Mouse (Mus musculus): ENCODE data around the gene Gm27021.

The Gm27021 gene

GRCm38 (mm10) chr8:120595963-120596362, 71.9 kb downstream of the Gm27021 start:
- DNase-seq, result no peak

DNA sequence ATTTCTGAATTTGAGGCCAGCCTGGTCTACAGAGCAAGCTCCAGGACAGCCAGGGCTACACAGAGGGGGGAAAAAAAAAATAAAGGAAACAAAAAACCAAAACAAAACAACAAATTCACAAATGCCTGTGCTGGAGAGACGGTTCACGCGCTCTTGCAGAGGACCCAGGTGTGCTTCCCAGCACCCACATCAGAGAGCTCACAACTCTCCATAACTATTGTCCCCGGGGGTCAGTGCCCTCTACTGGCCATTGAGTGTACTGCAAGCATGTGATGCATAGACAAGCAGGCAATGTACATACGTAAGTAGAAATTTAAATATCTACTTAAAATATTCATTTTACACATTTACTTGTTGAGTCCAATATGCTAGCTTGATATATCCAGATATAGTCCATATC, 73.3 kb downstream of the Gm27021 start:
- no peak for DNase-seq

DNA sequence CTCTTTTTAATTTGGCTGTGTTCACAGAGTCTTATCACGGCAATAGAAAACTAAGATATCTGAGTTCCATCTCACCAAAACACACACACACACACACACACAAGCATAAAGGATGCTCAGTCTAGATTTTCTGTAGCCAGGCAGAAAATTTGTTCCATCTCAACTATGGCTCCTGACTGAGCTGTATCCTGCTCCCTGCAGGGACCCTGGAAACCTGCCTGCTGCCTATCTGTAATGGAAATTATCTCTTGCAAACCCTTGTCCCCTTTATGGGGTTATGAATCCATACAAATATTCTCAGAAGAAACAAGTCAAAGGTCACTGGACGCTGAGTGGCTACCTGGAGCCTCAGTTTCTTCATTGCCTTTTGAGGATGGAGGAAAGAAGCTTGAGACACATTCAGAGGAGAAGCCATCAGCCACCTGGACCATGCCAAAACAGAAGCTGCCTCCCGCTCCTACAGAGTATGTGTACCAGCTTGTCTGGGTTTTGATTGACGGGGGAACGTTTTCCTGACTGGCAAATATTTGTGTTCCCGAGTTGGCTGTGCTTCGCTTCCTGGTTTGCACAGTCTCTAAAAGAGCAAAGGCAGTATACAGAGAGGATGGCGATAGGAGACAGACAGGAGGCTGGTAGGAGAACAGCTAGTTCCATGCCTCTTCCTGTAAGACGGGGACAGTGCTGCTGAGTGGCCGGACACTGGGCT, 76.1 kb downstream of the Gm27021 start:
- DNase-seq, result no peak

DNA sequence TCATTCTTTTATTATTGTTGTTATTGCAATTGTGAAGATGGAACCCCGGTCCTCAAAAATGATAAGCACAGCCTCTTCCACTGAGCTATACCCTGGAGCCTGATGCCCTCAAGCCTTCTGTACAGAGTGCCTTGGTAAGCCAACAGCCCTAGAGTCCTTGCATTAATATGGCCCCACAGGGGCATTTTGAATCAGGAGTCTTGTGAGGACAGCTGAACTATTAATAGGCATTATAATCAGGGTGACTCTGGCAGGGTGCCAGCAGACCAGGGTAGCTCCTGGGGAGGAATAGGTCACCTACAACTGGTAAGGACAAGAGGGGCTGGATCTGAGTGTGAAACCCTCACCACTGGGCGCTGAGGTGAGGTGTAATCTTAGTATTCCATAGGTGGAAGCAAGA, 78.0 kb downstream of the Gm27021 start:
- peak; percentile 77 for DNase-seq

DNA sequence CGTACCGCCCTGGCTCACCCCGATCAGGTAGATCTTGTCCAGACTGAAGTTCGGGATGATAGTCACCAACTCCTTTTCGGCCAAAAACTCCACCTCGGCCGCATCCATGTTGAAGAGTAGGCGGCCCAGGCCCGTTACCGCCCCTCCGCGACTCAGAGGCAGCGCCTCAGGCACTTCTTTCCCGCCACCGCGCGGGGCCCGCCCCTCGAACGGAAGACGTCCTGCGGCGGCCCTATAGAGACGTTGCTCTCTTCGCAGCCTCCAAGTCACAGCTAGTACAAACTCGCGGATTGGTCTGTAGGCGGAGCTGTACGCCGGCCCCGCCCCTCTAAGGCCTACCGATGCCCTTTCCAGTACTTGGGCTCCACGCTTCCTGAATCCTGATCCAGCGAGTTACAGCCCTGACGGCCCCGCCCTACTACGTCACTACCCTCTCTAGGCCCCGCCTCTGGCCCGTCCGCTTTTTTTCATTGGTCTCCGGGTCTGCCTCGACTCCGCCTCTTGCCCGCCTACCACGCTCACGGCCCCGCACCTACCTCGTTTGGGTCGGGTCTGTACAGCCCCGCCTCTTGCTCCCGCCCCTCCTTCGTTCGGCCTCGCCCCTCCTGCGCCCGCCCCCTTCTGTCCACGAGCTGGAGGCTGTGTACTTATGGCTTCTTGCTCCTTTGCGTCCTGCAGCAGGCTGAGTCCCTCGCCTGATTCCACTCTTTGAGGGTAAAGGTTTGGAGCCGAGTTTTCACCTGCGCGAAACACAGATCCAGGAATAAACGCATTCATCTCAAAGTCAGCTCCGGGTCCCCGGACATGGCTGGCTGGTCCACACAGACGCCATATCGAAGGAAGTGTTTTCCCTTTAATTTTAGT, 78.7 kb downstream of the Gm27021 start, which contains the start of gene Gins2:
TSS of gene Gins2 (minus strand) at position 397 of the 864 bp plus-strand sequence.
- DNase-seq, result peak; percentile 100

- DNase-seq, result peak; percentile 17
Measured at GRCm38 (mm10) chr8:120585521-120585920, 82.4 kb downstream of the Gm27021 start.

DNA sequence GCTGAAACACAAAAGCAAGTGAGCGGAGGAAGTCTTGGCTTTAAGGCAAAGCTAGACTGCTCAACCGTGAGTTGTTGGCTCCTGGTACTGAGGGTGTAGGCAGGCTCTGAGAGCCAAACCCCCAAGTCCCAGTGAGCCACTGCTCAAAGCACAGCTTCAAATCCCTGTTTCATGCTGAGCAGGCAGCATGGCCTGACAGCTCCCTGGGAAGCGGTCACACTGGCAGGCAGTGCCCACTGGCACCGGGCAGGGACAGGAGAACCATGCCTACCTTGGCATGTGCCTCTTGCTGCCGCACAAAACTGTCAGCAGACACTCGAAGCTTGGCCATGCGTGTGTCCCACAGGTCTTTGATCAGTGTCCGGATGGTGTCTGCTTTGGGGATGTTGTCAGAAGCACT, 86.1 kb downstream of the Gm27021 start:
- peak; percentile 34 for DNase-seq

DNA sequence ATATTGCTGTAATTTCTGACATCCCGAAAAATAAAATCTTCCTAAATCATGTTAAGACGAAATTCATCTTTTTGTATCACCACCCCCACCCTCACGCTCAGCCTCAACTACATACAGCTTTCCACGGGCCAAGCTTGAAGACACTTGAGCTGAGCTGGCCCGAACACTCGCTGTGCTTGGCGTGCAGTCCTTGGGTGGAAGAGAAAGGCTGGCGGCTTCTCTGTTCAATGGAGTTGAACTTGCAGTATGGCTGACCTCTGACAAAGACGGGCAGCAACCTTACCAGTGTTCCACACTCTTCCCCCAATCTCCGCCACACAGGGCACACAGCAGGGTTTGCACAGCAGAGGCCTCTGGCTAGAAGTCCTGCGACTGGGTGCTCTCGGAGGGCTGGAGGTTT, 86.5 kb downstream of the Gm27021 start:
- DNase-seq, result no peak

DNA sequence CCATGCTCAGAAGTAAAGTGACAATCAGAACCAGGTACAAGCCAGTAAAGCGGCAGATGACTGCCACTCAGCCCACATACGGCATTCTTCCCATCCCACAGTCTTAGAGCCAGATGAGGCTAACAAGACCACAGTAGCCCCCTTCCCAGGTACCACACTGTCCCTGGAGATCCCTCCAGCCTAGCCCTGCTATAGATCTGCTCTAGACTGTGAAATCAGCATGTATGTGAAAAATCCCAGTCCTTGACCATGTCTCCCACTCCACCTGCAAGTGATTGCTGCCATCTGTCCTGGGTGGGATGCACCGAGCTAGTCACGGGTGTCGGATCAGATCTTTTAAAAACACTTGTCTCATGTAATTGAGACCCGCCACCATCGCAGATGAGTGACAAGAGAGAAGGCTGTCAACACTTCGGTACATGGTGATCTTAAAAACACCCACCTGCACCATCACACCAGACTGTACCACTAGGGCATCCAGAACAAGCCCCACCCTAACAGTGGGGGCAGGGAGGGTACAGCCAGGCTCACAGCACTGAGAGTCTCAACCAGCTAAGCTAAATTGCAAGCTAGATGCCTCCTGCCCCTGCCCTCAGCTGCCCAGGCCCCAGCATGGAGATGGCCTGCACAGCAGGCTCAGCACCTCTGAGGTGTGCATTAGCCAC, 87.4 kb downstream of the Gm27021 start:
- DNase-seq, result peak; percentile 23

- DNase-seq, result no peak
Measured at GRCm38 (mm10) chr8:120577821-120578220, 90.1 kb downstream of the Gm27021 start.

- no peak for DNase-seq
Measured at GRCm38 (mm10) chr8:120575801-120576200, 92.1 kb downstream of the Gm27021 start.

GRCm38 (mm10) chr8:120574941-120575340, 92.9 kb downstream of the Gm27021 start:
- DNase-seq, result no peak

- no peak for DNase-seq
Measured at GRCm38 (mm10) chr8:120573866-120574265, 94.0 kb downstream of the Gm27021 start.

DNA sequence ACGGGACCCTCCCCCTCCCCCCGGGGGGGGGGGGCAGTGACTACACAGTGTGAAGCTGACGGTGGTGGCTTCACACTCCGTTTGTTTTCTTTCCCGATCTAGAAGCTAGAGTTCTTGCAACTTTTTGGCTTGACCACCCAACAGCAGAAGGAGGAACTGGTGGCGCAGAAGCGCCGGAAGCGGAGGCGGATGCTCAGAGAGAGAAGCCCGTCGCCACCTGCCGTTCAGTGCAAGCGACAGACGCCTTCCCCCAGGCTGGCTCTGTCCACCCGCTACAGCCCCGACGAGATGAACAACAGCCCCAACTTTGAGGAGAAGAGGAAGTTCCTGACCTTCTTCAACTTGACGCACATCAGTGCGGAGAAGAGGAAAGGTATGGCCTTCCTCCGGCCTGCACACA, 95.3 kb downstream of the Gm27021 start:
- peak; percentile 71 for DNase-seq

DNA sequence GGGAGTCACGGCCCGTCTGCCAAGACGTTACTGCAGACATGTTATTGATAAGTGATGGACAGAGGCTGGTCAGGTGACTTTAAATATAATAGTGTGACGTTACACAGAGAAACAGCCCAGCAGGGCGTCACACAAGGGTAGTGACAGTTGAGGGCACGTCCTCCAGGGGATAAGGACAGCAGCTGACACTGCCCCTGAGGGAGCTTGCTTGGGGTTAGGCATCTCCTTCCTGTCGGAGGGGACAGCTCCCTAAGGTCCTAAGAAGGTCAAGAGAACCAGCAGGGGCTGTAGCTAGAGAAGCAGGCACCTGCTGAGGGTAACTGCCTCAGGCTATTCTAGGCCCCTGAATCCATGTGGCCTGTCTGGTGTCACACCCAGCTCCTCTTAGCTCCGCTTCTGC, 96.3 kb downstream of the Gm27021 start:
- DNase-seq, result no peak

DNA sequence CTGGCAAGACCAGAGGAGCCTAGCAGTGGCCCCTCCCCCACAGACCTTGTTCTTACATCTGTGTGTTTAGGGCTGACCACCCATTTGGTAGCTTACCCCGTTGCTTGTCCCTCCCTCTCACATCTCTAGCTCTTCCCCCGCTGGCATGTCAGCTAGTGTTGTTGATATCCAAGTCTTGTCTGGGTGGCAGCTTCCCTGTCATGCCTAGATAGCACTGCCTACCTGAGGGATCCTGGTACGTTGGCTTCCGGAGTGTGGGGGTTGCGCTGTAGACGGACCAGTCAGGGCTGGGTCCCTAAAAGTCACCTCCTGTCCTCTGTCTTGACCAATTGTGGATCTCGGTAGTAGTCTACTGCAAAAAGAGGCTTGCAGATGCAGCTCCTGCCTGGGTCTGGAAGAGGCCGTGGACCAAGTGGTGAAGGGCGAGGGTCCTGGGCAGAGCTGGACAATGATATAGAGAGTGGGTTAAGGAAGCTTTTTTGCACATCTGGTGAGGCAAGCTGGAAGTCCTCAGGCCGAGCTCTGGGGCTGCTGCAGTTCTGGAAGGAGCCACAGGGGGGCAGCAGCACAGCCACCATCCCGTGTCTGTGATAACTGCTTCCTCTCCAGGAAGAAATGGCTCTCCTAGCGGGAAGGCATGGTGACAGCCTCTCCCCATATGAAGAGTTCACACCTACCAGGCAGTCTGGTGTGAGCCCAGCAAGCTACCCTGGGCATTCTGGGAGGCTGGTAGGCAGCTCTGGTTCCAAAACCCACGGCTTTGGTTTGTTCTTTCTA, 97.8 kb downstream of the Gm27021 start:
- DNase-seq, result peak; percentile 73

- no peak for DNase-seq
Measured at GRCm38 (mm10) chr8:120569123-120569522, 98.8 kb downstream of the Gm27021 start.

- no peak for DNase-seq
Measured at GRCm38 (mm10) chr8:120568164-120568798, 99.6 kb downstream of the Gm27021 start.

DNA sequence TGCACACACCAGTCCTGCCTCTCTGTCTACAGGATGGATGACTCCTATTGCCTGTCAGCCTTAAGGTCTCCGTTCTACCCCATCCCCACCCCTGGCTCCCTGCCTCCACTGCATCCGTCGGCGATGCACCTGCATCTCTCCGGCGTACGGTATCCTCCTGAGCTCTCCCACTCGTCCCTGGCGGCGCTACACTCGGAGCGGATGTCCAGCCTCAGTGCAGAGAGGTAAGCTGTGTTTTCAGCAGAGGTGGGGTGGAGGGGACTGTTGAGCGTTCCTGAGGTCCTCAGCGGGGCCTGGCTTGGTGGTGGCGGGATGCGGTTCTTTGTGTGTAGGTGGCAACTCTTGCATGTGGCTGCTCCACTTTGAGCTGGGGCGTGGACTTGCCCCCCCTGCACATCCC, 100.1 kb downstream of the Gm27021 start:
- no peak for DNase-seq

GRCm38 (mm10) chr8:120566681-120567080, 101.2 kb downstream of the Gm27021 start:
- DNase-seq, result peak; percentile 78

GRCm38 (mm10) chr8:120565151-120565711, 102.6 kb downstream of the Gm27021 start:
- DNase-seq, result no peak
